Mouse (Mus musculus): Measurements from ENCODE around the gene Col25a1. TPM values are rescaled to one million over a fixed set of nuclear protein-coding genes. Genes with fewer than 3 reads are reported as not detected.

Col25a1 gene
- polyA plus RNA-seq, 1 experiment = 10.1 TPM

- no peak for TF ChIP-seq POLR2A (IDR thresholded peaks at IDR 0.05; ENCODE audit: borderline replicate concordance, extremely low read depth, insufficient read depth, insufficient read length, poor library complexity, severe bottlenecking)
- TF ChIP-seq CTCF (IDR thresholded peaks at IDR 0.05; ENCODE audit: borderline replicate concordance, extremely low read depth, insufficient read depth, insufficient read length) = no peak
- DNase-seq (ENCODE audit: low read depth) = no peak
Observed at GRCm38 (mm10) chr3:130541541-130541940, 410.2 kb downstream of the Col25a1 start.

- TF ChIP-seq POLR2A (IDR thresholded peaks at IDR 0.05; ENCODE audit: borderline replicate concordance, extremely low read depth, insufficient read depth, insufficient read length, poor library complexity, severe bottlenecking) (no peak), CTCF (IDR thresholded peaks at IDR 0.05; ENCODE audit: borderline replicate concordance, extremely low read depth, insufficient read depth, insufficient read length) (no peak)
- no peak for DNase-seq (ENCODE audit: low read depth)
Observed at GRCm38 (mm10) chr3:130545995-130546394, 414.7 kb downstream of the Col25a1 start.

GRCm38 (mm10) chr3:130549066-130549465 lies 417.8 kb downstream of the Col25a1 start:
- DNase-seq (ENCODE audit: low read depth) = no peak
- TF ChIP-seq POLR2A (IDR thresholded peaks at IDR 0.05; ENCODE audit: borderline replicate concordance, extremely low read depth, insufficient read depth, insufficient read length, poor library complexity, severe bottlenecking) (no peak), CTCF (IDR thresholded peaks at IDR 0.05; ENCODE audit: borderline replicate concordance, extremely low read depth, insufficient read depth, insufficient read length) (no peak)

GRCm38 (mm10) chr3:130556263-130556662 lies 425.0 kb downstream of the Col25a1 start:
- TF ChIP-seq POLR2A (IDR thresholded peaks at IDR 0.05; ENCODE audit: borderline replicate concordance, extremely low read depth, insufficient read depth, insufficient read length, poor library complexity, severe bottlenecking) (no peak), CTCF (IDR thresholded peaks at IDR 0.05; ENCODE audit: borderline replicate concordance, extremely low read depth, insufficient read depth, insufficient read length) (no peak)
- DNase-seq (ENCODE audit: low read depth) = no peak

GRCm38 (mm10) chr3:130565586-130565985 lies 434.3 kb downstream of the Col25a1 start:
- no peak for DNase-seq (ENCODE audit: low read depth)
- no peak for TF ChIP-seq CTCF (IDR thresholded peaks at IDR 0.05; ENCODE audit: borderline replicate concordance, extremely low read depth, insufficient read depth, insufficient read length)
- no peak for TF ChIP-seq POLR2A (IDR thresholded peaks at IDR 0.05; ENCODE audit: borderline replicate concordance, extremely low read depth, insufficient read depth, insufficient read length, poor library complexity, severe bottlenecking)

- TF ChIP-seq POLR2A (IDR thresholded peaks at IDR 0.05; ENCODE audit: borderline replicate concordance, extremely low read depth, insufficient read depth, insufficient read length, poor library complexity, severe bottlenecking) (no peak), CTCF (IDR thresholded peaks at IDR 0.05; ENCODE audit: borderline replicate concordance, extremely low read depth, insufficient read depth, insufficient read length) (no peak)
- no peak for DNase-seq (ENCODE audit: low read depth)
Observed at GRCm38 (mm10) chr3:130568331-130569095, 437.2 kb downstream of the Col25a1 start.

GRCm38 (mm10) chr3:130573243-130573642 lies 441.9 kb downstream of the Col25a1 start:
- TF ChIP-seq POLR2A (IDR thresholded peaks at IDR 0.05; ENCODE audit: borderline replicate concordance, extremely low read depth, insufficient read depth, insufficient read length, poor library complexity, severe bottlenecking) = no peak
- peak; percentile 32; the same call in 1 of the 2 replicates for TF ChIP-seq CTCF (IDR thresholded peaks at IDR 0.05; ENCODE audit: borderline replicate concordance, extremely low read depth, insufficient read depth, insufficient read length)
- DNase-seq (ENCODE audit: low read depth) = no peak

- no peak for TF ChIP-seq POLR2A (IDR thresholded peaks at IDR 0.05; ENCODE audit: borderline replicate concordance, extremely low read depth, insufficient read depth, insufficient read length, poor library complexity, severe bottlenecking)
- peak; percentile 50; the same call in 1 of the 2 replicates for TF ChIP-seq CTCF (IDR thresholded peaks at IDR 0.05; ENCODE audit: borderline replicate concordance, extremely low read depth, insufficient read depth, insufficient read length)
- DNase-seq (ENCODE audit: low read depth) = peak; percentile 72
Observed at GRCm38 (mm10) chr3:130574652-130575051, 443.4 kb downstream of the Col25a1 start.

GRCm38 (mm10) chr3:130576683-130577082 lies 445.4 kb downstream of the Col25a1 start:
- DNase-seq (ENCODE audit: low read depth) = no peak
- TF ChIP-seq CTCF (IDR thresholded peaks at IDR 0.05; ENCODE audit: borderline replicate concordance, extremely low read depth, insufficient read depth, insufficient read length) (peak; percentile 65; the same call in 1 of the 2 replicates), POLR2A (IDR thresholded peaks at IDR 0.05; ENCODE audit: borderline replicate concordance, extremely low read depth, insufficient read depth, insufficient read length, poor library complexity, severe bottlenecking) (no peak)

- TF ChIP-seq POLR2A (IDR thresholded peaks at IDR 0.05; ENCODE audit: borderline replicate concordance, extremely low read depth, insufficient read depth, insufficient read length, poor library complexity, severe bottlenecking) (no peak), CTCF (IDR thresholded peaks at IDR 0.05; ENCODE audit: borderline replicate concordance, extremely low read depth, insufficient read depth, insufficient read length) (no peak)
- peak; percentile 62 for DNase-seq (ENCODE audit: low read depth)
Observed at GRCm38 (mm10) chr3:130579501-130579900, 448.2 kb downstream of the Col25a1 start.

- DNase-seq (ENCODE audit: low read depth) = no peak
- TF ChIP-seq CTCF (IDR thresholded peaks at IDR 0.05; ENCODE audit: borderline replicate concordance, extremely low read depth, insufficient read depth, insufficient read length) = no peak
- no peak for TF ChIP-seq POLR2A (IDR thresholded peaks at IDR 0.05; ENCODE audit: borderline replicate concordance, extremely low read depth, insufficient read depth, insufficient read length, poor library complexity, severe bottlenecking)
Observed at GRCm38 (mm10) chr3:130581577-130581976, 450.3 kb downstream of the Col25a1 start.
